Mouse (Mus musculus) bone marrow, adult 2 months (tissue): Measurements from ENCODE around the gene Pcbp3. TPM values are rescaled to one million over a fixed set of nuclear protein-coding genes. Genes with fewer than 3 reads are reported as not detected.

ENCODE experiments used
- H3K27ac ChIP-seq: fragments of 200-500 bp; 2 replicates; pipeline ENCODE4 v1.5.1; 2012; ENCODE audit warnings: low read depth, mild to moderate bottlenecking, control low read depth, inconsistent platforms, low read length; ENCODE audit not compliant: control insufficient read depth, poor library complexity, insufficient read depth
- H3K4me1 ChIP-seq: fragments of 200-500 bp; 2 replicates; pipeline ENCODE4 v1.6.1; 2011; ENCODE audit warnings: low read length; ENCODE audit not compliant: control insufficient read depth, insufficient read depth
- H3K4me3 ChIP-seq: fragments of 200-500 bp; replicated peaks from 2 replicates; pipeline ENCODE3; 2011; ENCODE audit warnings: mild to moderate bottlenecking, low read depth, low read length, control low read depth; ENCODE audit not compliant: control insufficient read depth
- CTCF ChIP-seq: fragments of 200-500 bp; IDR thresholded peaks from 2 replicates; pipeline ENCODE4 v1.5.1; 2011; ENCODE audit warnings: low read length, control low read depth; ENCODE audit not compliant: control insufficient read depth, insufficient read depth
- POLR2A ChIP-seq: fragments of 200-500 bp; IDR thresholded peaks from 2 replicates; pipeline ENCODE4 v1.6.1; 2011; ENCODE audit warnings: low read depth, mild to moderate bottlenecking, control low read depth, low read length, borderline replicate concordance; ENCODE audit not compliant: control insufficient read depth
- WGBS: fragments of 180-500 bp; shearing (Covaris S2); methylation state at CpG from one replicate; pipeline ENCODE4 v1.1.7; 2018; 5-methylcytosine and 5-hydroxymethylcytosine counted together
- polyA plus RNA-seq: library from polyadenylated mRNA; stranded (reverse); fragments of >200 nt; gene quantifications from 2 replicates; pipeline ENCODE4 v1.2.4, GENCODE M21; 2011; ENCODE audit warnings: low replicate concordance; ENCODE audit not compliant: missing spikeins, insufficient read depth, insufficient read length

The Pcbp3 gene
- polyA plus RNA-seq, 1 experiment: 4.3 TPM

- WGBS: 81% methylated on average over 3 of the region's 3 CpGs
- Histone ChIP-seq H3K27ac (no peak overlapping the region), H3K4me3 (no peak overlapping the region), H3K4me1 (no peaks in the 10 kb centered on the region)
- TF ChIP-seq POLR2A (no peak), CTCF (no peak)
Observed at GRCm38 (mm10) chr10:76794102-76794501, 167.6 kb downstream of the Pcbp3 start.

GRCm38 (mm10) chr10:76791475-76791874 lies 170.2 kb downstream of the Pcbp3 start:
- no peak overlapping the region for H3K4me3 ChIP-seq
- TF ChIP-seq POLR2A (no peak), CTCF (peak; percentile 32; the same call in 1 of the 2 replicates)
- no peak overlapping the region for H3K27ac ChIP-seq
- WGBS: 80% methylated on average over 1 of the region's 1 CpGs
- H3K4me1 ChIP-seq: no peaks in the 10 kb centered on the region

GRCm38 (mm10) chr10:76789885-76790284 lies 171.8 kb downstream of the Pcbp3 start:
- Histone ChIP-seq H3K27ac (no peak overlapping the region), H3K4me1 (no peaks in the 10 kb centered on the region), H3K4me3 (no peak overlapping the region)
- TF ChIP-seq POLR2A (no peak), CTCF (no peak)
- 80% methylated on average over 4 of the region's 4 CpGs for WGBS

- 82% methylated on average over 6 of the region's 6 CpGs for WGBS
- Histone ChIP-seq H3K4me1 (no peaks in the 10 kb centered on the region), H3K27ac (no peak overlapping the region), H3K4me3 (no peak overlapping the region)
- TF ChIP-seq POLR2A (no peak), CTCF (no peak)
Observed at GRCm38 (mm10) chr10:76785312-76785711, 176.4 kb downstream of the Pcbp3 start.

GRCm38 (mm10) chr10:76779225-76779624 lies 182.5 kb downstream of the Pcbp3 start:
- H3K27ac ChIP-seq: no peak overlapping the region
- H3K4me1 ChIP-seq: no peaks in the 10 kb centered on the region
- TF ChIP-seq POLR2A: no peak
- TF ChIP-seq CTCF: no peak
- WGBS: 82% methylated on average over 5 of the region's 5 CpGs
- H3K4me3 ChIP-seq: no peak overlapping the region

- no peaks in the 10 kb centered on the region for H3K4me1 ChIP-seq
- H3K27ac ChIP-seq: no peak overlapping the region
- WGBS: 83% methylated on average over 3 of the region's 3 CpGs
- no peak for TF ChIP-seq CTCF
- no peak for TF ChIP-seq POLR2A
- no peak overlapping the region for H3K4me3 ChIP-seq
Observed at GRCm38 (mm10) chr10:76771624-76772023, 190.1 kb downstream of the Pcbp3 start.

- 88% methylated on average over 5 of the region's 5 CpGs for WGBS
- no peaks in the 10 kb centered on the region for H3K4me1 ChIP-seq
- TF ChIP-seq CTCF (no peak), POLR2A (no peak)
- H3K4me3 ChIP-seq: no peak overlapping the region
- no peak overlapping the region for H3K27ac ChIP-seq
Observed at GRCm38 (mm10) chr10:76771086-76771485, 190.6 kb downstream of the Pcbp3 start.

GRCm38 (mm10) chr10:76769581-76769980 lies 192.1 kb downstream of the Pcbp3 start:
- no peak for TF ChIP-seq POLR2A
- no peak for TF ChIP-seq CTCF

GRCm38 (mm10) chr10:76766196-76766595 lies 195.5 kb downstream of the Pcbp3 start:
- Histone ChIP-seq H3K4me3 (no peak overlapping the region), H3K27ac (no peak overlapping the region), H3K4me1 (no peaks in the 10 kb centered on the region)
- 85% methylated on average over 1 of the region's 1 CpGs for WGBS
- TF ChIP-seq POLR2A (no peak), CTCF (no peak)

More at GRCm38 (mm10) chr10:76769581-76769980, 192.1 kb downstream of the Pcbp3 start:
- Histone ChIP-seq H3K4me3 (no peak overlapping the region), H3K4me1 (no peaks in the 10 kb centered on the region), H3K27ac (no peak overlapping the region)
- WGBS: 86% methylated on average over 6 of the region's 6 CpGs

- Histone ChIP-seq H3K27ac (no peak overlapping the region), H3K4me1 (no peaks in the 10 kb centered on the region), H3K4me3 (no peak overlapping the region)
- WGBS: 73% methylated on average over 4 of the region's 4 CpGs
- TF ChIP-seq POLR2A (no peak), CTCF (no peak)
Observed at GRCm38 (mm10) chr10:76764927-76765326, 196.8 kb downstream of the Pcbp3 start.
